Mouse (Mus musculus) cerebellum, adult 2 months (tissue): Measurements from ENCODE around the gene Lipe. TPM values are rescaled to one million over a fixed set of nuclear protein-coding genes. Genes with fewer than 3 reads are reported as not detected.

Experiments used
- DNase-seq, 2 experiments: peaks; one replicate each; pipeline ENCODE4 v3.0.0; 2021
- H3K27ac ChIP-seq: fragments of 200-500 bp; 2 replicates; pipeline ENCODE4 v1.5.1; 2012; ENCODE audit warnings: low read length, control low read depth, inconsistent platforms; ENCODE audit not compliant: insufficient read depth
- H3K27me3 ChIP-seq: fragments of 200-500 bp; 2 replicates; pipeline ENCODE4 v1.6.1; 2012; ENCODE audit warnings: inconsistent platforms, mild to moderate bottlenecking, low read length, moderate library complexity; ENCODE audit not compliant: control insufficient read depth, insufficient read depth
- H3K4me1 ChIP-seq: fragments of 200-500 bp; 2 replicates; pipeline ENCODE4 v1.6.1; 2011; ENCODE audit warnings: low read length; ENCODE audit not compliant: control insufficient read depth, insufficient read depth
- H3K4me3 ChIP-seq: fragments of 200-500 bp; replicated peaks from 2 replicates; pipeline ENCODE3; 2011; ENCODE audit warnings: mild to moderate bottlenecking, low read depth, low read length, control low read depth; ENCODE audit not compliant: insufficient read depth
- CTCF ChIP-seq: fragments of 200-500 bp; IDR thresholded peaks from 2 replicates; pipeline ENCODE4 v1.5.1; 2011; ENCODE audit warnings: low read depth, mild to moderate bottlenecking, control low read depth, low read length, moderate library complexity, borderline replicate concordance; ENCODE audit not compliant: insufficient read depth
- POLR2A ChIP-seq: fragments of 200-500 bp; IDR thresholded peaks from 2 replicates; pipeline ENCODE4 v1.6.1; 2011; ENCODE audit warnings: low read length, control low read depth, borderline replicate concordance; ENCODE audit not compliant: insufficient read depth
- WGBS: fragments of 180-500 bp; shearing (Covaris S2); methylation state at CpG from one replicate; pipeline ENCODE4 v1.1.7; 2018; 5-methylcytosine and 5-hydroxymethylcytosine counted together
- polyA plus RNA-seq: library from polyadenylated mRNA; depleted of rRNA; stranded (reverse); fragments of >200 nt; gene quantifications from 2 replicates; pipeline ENCODE4 v1.2.3, GENCODE M21; 2012

Lipe gene
- polyA plus RNA-seq, 1 experiment, result 12.1 TPM

DNA sequence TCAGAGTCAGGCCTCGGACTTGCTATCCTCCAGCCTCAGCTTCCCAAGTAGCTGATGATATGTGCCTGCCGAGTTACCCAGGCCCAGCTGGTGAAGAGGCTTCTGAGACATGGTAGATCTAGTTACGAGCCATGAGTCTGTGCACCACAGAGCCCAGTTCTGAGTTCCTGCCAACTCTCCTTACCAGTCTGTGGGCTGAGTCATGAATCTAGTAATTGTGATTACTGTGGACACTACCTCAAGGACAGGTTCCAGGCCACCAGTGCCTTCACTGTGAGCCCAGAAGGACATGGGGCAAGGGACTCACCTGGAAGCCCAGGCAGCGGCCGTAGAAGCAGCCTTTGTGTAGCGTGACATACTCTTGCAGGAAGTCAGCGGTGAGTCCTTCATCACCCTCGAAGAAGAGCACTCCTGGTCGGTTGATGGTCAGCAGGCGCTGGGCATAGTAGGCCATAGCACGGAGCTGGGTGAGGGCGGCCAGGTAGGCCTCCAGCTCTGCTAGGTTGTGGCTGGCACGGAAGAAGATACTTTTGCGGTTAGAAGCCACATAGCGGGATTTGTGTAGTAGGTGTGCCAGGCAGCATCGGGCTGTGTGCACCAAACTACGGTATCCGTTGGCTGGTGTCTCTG, 10.6 kb downstream of the Lipe start:
- WGBS, result 72% methylated on average over 18 of the region's 18 CpGs
- TF ChIP-seq CTCF (no peak), POLR2A (no peak)
- Histone ChIP-seq H3K27me3 (no peaks in the 10 kb centered on the region), H3K4me3 (no peak overlapping the region), H3K27ac (no peak overlapping the region), H3K4me1 (peaks cover 65% of the 10 kb centered on the region)
- DNase-seq, result peak; percentile 23 to 52

DNA sequence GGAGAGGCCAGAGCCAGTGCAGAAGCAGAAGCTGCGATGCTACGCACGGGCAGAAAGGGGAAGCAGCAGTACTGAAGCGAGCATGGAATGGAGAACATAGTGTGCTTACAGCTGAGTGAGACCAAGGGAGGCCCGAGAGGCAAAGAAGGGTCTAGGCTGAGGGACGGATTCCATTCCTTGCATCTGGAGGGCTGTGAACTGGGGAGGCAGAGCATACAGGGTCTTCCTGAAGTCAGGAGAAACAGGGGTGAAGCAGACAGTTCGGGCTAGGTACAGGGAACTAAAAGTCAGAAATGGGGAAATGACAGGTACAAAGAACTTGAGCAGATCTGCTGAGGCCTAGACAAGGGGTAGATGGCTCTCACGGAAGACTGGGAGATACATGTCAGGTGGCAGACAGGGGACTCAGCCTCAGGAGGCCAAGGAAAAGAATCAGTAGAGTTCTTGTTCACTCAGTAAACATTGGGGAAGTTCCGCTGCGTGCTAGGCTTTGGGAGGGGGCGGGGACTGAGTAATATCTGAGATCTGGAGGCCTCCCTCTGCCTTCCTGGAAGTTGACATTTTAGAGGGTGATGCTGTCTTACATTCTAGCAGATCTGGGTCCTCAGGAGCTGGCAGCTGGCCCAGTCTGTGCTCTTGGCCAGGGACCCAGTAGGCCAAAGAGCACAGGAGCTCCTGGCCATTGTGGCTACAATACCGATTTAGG, 12.5 kb downstream of the Lipe start:
- TF ChIP-seq CTCF (no peak), POLR2A (no peak)
- peaks cover 59% of the 10 kb centered on the region for H3K4me1 ChIP-seq
- DNase-seq, result peak; percentile 86 to 91
- H3K27ac ChIP-seq, result peak overlapping the region; percentile 59; the same call in 1 of the 2 replicates
- WGBS, result 48% methylated on average over 12 of the region's 12 CpGs
- no peak overlapping the region for H3K4me3 ChIP-seq
- H3K27me3 ChIP-seq, result no peaks in the 10 kb centered on the region

DNA sequence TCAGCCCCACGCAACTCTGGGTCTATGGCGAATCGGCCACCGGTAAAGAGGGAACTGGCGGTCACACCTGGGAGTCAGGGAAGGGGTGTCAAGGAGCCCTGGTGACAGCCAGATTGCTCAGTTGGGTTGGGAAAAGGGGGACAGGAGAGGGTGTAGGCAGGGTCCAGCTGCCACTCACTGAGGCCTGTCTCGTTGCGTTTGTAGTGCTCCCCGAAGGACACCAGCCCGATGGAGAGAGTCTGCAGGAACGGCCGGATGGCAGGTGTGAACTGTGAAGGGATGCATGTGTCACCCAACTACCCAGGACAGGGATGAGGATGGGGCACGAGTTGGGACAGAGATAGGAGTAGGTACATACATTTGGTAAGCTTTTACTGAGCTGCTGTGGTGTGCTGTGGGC, 13.3 kb downstream of the Lipe start:
- DNase-seq, result peak in 1 of 2 experiments; percentile 19
- H3K27me3 ChIP-seq, result no peaks in the 10 kb centered on the region
- 88% methylated on average over 12 of the region's 12 CpGs for WGBS

DNA sequence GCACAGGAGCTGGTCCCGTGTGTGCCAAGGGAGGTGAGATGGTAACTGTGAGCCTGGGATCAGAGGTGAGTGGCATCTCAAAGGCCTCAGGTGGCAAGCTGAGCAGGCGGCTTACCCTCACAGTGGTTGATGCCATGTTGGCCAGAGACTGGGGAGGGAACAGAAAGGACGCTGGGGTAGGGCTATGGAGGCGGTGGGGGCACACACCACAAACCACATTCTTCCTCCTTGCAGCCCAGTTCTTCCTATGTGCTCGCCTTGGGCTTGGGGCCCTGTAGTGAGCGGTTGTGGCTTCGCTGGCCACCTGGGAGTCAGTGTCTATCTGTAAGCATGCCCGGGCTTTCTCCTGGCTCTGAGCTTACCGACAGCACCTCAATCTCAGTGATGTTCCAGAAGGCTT, 13.7 kb downstream of the Lipe start:
- TF ChIP-seq CTCF (no peak), POLR2A (no peak)
- no peak overlapping the region for H3K27ac ChIP-seq
- 76% methylated on average over 9 of the region's 9 CpGs for WGBS

More for the DNA sequence above, 13.3 kb downstream of the Lipe start:
- Histone ChIP-seq H3K4me3 (no peak overlapping the region), H3K27ac (no peak overlapping the region), H3K4me1 (peaks cover 53% of the 10 kb centered on the region)
- no peak for TF ChIP-seq POLR2A
- TF ChIP-seq CTCF, result no peak

DNA sequence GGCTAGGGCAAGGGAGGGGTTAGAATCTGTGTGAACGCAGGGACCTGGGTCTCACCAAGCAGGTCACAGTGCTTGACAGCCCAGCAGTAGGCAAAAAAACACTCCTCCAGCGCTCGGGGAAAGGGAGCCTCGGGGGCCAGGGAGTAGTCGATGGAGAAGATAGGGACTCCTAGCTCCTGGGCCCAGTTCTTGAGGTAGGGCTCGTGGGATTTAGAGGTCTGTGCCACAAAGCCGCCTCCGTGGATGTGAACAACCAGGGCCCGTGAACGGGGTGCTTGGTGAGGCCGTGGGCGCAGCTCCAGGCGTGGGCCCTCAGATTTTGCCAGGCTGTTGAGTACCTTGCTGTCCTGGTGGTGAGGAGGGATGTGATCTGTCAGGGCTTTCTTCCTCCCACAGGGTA, 14.2 kb downstream of the Lipe start:
- Histone ChIP-seq H3K4me3 (no peak overlapping the region), H3K27ac (no peak overlapping the region), H3K27me3 (no peaks in the 10 kb centered on the region), H3K4me1 (peaks cover 51% of the 10 kb centered on the region)
- DNase-seq, result no peak
- TF ChIP-seq POLR2A (no peak), CTCF (no peak)
- 80% methylated on average over 13 of the region's 13 CpGs for WGBS

More for the DNA sequence above, 13.7 kb downstream of the Lipe start:
- H3K4me1 ChIP-seq, result peaks cover 51% of the 10 kb centered on the region
- H3K4me3 ChIP-seq, result no peak overlapping the region
- H3K27me3 ChIP-seq, result no peaks in the 10 kb centered on the region
- no peak for DNase-seq

DNA sequence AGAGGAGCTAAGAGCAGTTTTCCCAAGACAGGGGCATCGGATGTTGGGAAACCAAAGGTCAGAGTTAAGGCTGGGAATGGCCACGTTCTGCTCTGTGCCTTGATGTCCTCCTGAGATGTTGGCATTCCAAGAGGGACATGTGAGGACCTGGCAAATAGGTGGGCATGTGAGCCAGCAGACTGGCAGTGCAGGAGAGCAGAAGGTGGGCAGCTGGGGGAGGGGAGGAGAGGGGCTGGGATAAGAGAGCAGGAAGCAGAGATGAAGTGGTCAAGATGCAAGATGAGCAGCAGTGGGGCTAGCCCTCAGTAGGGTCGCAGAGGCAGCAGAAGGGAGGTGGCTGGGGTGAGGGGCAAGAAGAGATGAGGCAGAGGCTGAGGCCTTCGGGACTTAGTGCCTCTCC, 14.6 kb downstream of the Lipe start:
- peaks cover 51% of the 10 kb centered on the region for H3K4me1 ChIP-seq
- no peak for TF ChIP-seq POLR2A
- TF ChIP-seq CTCF, result no peak
- H3K27ac ChIP-seq, result peak overlapping the region; percentile 12
- H3K4me3 ChIP-seq, result no peak overlapping the region
- DNase-seq, result no peak
- 31% methylated on average over 4 of the region's 4 CpGs for WGBS
- H3K27me3 ChIP-seq, result no peaks in the 10 kb centered on the region

DNA sequence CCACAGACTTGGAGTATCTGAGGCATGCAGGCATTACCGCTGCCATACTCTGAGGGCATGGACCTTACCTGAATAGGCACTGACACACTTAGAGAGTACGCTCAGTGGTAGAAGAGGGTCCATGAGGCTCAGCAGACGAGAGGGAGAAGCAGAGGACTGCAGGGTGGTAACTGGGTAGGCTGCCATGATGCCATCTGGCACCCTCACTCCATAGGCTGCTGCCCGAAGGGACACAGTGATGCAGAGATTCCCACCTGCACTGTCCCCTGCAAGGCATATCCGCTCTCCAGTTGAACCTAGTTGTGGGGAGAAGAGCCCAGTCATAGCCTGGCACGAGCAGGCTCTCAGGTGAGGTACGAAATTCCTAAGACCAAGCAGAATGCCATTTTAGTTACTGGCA, 15.1 kb downstream of the Lipe start:
- Histone ChIP-seq H3K27me3 (no peaks in the 10 kb centered on the region), H3K4me3 (no peak overlapping the region), H3K4me1 (peaks cover 51% of the 10 kb centered on the region), H3K27ac (peak overlapping the region; percentile 12)
- DNase-seq, result no peak
- TF ChIP-seq POLR2A (no peak), CTCF (no peak)
- WGBS, result 30% methylated on average over 7 of the region's 7 CpGs

DNA sequence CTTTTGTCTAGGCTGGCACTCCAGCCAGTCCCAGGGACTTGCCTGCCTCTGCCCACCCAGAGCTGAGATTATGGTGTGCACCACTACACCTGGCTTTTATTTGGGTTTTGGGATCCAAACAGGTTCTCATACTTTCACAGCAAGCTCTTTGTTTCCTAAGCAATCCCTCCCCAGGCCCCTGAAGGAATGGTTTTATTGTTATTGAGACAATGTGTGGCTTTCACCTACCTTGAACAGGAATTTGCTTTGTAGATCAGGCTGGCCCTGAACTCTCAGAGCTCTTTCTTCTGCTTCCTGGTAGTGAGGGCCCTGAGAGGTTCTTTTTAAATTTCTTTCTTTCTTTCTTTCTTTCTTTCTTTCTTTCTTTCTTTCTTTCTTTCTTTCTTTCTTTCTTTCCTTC, 16.0 kb downstream of the Lipe start:
- H3K4me3 ChIP-seq, result no peak overlapping the region
- no peak for TF ChIP-seq CTCF
- TF ChIP-seq POLR2A, result no peak

More for the DNA sequence above, 16.0 kb downstream of the Lipe start:
- Histone ChIP-seq H3K27me3 (no peaks in the 10 kb centered on the region), H3K27ac (no peak overlapping the region), H3K4me1 (peaks cover 45% of the 10 kb centered on the region)
- DNase-seq, result no peak
